Mouse (Mus musculus) right cerebral cortex, adult 2 months (tissue): ENCODE measurements around the gene Ccndbp1.
"Not testable (repeated sequence)": the region's sequence is repeated elsewhere in the genome, so short reads cannot be mapped to it uniquely, and the experiment has no call there.

Experiments
- DNase-seq, 2 experiments: peaks; one replicate each; pipeline ENCODE4 v3.0.0; 2021 to 2022; ENCODE audit warnings: low spot score in 2 of 2

The Ccndbp1 gene

GRCm38 (mm10) chr2:121003586-121003985, 4.6 kb upstream of the Ccndbp1 start:
- no peak for DNase-seq

DNA sequence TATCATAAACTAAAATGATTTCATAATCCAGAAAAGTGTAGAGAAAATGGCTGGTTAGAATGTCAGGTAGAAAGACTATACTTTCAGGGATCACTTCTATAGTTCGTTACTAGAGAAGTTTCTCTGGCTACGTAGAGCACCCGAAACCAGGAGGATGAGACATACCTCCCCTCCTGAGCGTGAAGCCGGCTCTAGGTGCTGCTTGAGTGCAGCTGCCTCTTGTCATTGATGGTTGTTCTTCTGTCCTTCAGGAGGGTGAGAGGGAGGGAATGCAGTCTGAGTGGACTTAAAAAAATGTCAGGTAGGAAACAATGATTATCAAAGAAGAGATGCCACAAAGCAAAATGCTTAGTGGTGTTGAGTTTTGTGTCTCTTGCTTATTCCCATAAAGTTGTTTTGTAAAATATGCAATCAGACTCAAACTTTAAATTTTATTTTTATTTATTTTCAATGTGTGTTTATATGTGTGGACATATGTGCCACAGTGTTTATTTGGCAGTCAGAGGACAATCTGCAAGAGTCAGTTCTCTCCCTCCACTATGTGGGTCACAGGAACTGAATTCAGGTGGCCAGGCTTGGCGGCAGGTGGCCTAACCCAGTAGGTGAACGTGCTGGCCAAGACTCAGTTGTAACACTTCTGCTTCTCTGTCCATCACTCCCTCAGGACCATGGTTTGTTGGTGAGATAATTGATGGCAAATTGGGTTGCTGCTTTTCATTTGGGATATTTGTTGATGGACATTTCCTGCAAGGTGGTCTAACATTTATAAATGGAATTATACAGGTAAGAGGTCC, 4.0 kb upstream of the Ccndbp1 start:
- DNase-seq = no peak

DNA sequence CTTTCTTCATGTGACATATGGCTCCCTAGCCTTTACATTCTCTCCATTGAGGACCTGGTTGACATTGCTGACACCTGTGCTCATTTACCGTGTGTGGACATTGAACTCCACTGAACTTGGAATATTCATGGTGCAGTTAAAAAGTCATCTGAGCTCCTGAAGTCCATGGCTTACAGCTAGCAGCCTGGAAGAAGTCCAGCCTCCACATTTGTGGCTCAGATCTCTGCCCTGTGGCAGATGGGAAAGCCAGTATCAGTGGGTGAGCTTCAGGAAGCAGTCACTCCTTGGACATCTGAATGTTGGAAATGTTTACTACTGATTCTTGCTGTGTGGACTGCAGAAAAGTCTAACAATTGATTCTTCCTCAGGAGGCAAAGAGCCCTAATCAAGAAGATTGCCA, 1.2 kb upstream of the Ccndbp1 start:
- DNase-seq = no peak

DNA sequence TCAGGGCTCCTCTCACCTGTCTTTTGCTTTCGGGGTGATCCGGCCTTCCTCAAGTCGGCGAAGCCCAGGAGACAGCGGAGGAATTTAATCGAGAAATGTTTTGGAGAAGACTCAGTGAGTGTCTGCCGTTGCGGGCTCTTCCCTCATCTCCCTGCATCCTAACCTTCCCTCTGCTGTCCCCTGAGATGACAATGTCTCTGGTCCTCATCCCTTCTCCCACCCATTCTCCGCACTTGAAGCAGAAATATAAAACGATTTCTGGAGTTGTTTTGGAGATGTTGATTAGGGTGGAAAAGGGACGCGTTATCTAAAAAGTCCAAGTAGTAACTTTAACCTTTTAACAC, 433 bp downstream of the Ccndbp1 start:
- no peak for DNase-seq

DNA sequence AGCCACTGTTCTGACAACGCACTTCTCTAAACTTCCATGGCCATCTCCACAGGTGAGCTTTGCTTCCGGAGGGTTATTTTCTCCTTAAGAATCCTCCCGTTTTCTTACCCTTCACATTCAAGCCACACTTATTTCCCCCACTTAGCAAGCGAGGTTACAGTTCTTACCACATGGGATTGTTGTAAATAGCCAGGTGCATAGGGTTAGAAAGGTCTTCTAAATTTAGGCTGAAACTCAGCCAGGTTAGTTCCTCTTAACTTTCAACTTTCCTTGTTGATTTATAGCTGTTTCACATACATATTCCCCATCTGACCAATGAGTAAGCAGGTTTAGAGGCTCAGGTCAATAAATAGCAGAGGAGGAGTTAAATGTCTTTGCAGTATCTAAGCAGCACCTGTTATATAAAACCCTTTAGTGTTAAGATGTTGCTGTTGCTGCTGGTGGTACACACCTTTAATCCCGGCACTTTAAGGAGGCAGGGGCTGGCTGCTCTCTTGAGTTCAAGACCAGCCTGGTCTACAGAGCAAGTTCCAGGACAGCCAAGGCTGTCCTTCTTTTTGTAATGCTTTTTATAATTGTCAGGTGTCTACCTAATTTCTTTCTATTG, 971 bp downstream of the Ccndbp1 start:
- DNase-seq = no peak

GRCm38 (mm10) chr2:121012676-121013075, 4.5 kb downstream of the Ccndbp1 start:
- DNase-seq = no peak

DNA sequence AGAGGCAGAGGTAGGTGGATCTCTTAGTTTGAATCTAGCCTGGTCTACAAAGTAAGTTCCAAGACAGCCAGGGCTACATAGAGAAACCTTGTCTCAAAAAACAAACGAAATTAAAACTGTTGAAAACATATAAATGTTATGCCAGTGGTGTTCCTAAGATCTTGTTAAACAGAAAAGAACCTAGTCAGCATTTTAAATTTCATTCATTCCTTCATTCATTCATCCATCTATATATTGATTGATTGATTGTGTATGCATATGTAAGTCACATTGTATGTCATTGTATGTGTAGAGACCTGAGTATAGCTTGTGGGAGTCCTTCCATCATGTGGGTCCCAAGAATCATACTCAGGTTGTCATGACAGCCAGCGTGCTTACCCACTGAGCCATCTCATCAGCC, 7.3 kb downstream of the Ccndbp1 start:
- DNase-seq = no peak

- DNase-seq = no peak
These were observed 8.0 kb downstream of the Ccndbp1 start for GRCm38 (mm10) chr2:121016226-121016625.

DNA sequence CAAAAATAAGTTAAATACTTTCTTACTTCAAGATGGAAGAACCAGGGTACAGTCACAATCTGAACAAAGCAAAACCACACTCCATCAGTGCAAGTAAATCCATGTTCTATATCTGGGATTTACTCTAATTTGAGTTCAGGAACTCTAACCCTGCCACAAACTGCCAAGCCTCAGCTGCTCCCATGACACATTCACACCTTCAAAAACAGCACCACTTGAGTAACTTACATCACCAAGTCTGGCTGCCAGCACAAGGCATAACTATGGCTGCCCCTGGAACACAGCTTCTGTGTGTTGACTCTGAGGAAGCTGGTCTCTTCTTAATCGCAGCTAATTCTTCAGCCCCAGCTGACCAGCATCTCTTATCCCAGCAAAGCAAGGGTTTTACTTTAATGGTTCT, 8.9 kb downstream of the Ccndbp1 start:
- no peak for DNase-seq

DNA sequence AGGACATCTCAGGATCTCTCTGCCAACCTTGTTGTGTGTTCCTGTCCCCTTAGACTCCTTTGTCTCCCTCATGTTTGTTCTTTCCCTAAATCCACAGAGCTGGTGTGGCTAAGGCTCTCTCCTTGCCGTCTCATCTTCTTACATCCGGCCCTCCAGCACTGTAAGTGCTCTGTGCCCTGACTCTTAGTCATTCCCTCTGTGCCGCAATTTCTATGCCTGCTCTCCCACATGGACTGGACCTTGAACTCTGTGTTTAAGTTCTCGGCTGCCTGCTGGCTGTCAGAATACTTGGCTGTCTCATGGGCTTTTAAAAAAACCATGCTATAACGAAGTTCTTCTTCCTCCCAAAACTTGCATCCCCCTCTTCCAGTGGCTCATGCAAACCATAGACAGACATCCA, 14.7 kb downstream of the Ccndbp1 start:
- DNase-seq = no peak

DNA sequence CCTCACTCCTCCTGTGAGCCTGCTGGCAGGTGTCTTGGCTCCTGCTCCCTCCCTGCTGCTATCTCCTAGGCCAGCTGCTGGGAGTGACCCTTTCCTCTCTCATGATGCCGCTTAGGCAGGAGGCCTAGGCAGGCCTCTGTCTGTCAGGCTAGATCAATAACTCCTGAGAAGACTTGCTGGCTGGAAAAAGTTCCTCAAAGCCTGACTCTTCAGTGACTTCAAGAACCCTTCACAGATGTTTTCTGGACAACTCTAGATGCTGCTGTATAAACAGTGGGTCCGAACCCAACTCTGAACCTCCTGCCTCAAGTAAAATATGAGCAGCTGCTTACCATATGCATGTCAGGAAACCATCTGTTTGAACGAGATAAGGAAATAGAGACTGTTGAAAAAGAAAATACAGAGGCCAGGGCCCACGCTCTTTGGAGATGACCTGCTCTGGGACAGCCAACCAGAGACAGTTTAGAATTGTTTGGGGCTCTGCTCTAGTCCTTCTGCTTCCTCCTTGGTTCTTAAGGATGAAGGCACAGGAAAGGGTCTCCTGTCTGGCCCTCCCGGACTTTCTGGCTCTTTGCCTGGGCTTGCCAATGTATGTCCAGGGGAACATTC, 28.6 kb downstream of the Ccndbp1 start, which contains the start of gene Epb42:
Gene Epb42 (minus strand): TSS at position 340 of the 609 bp plus-strand sequence.
- DNase-seq = no peak

- DNase-seq = not testable (repeated sequence)
These were observed 30.6 kb downstream of the Ccndbp1 start for GRCm38 (mm10) chr2:121038851-121039250.

DNA sequence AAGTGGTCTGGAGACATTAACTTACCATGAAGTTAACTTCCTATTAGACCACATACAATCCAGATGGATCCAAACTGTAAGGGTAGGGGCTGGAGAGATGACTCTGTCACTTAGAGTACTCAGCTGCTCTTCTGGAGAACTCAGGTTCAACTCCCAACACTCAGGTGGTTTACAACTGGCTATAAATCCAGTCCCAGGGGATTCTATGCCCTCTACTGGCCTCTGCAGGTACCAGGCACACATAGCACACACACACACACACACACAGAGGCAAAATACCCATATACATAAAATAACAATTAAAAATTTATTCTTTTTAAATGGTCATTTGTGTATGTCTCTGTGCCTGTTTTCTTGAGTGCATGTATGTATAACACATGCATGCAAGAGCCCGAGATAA, 31.2 kb downstream of the Ccndbp1 start:
- no peak for DNase-seq

- DNase-seq = peak; percentile 61 to 63
These were observed 32.9 kb downstream of the Ccndbp1 start for GRCm38 (mm10) chr2:121041098-121041497.

GRCm38 (mm10) chr2:121045653-121046052, 37.5 kb downstream of the Ccndbp1 start:
- no peak for DNase-seq

- DNase-seq = no peak
These were observed 44.0 kb downstream of the Ccndbp1 start for GRCm38 (mm10) chr2:121052176-121052575.

DNA sequence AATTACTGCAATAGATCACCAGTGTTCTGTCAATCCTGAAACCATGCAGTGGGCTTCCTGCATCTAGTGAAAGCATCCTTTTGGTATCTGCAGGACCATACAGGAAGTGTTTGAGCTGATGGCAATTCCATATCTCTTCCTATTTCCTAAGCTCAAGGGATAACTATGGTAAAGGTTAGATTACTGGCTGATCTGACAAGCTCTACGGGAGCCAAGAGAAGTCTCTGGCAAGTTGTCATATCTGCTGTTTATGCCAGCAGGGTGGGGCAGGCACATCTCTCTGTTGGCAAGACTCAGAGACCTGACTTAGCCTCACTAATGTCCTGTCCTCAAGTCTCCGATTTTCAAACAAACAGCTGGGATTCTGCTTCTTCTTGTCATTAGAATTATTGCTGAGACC, 45.9 kb downstream of the Ccndbp1 start:
- no peak for DNase-seq

- no peak for DNase-seq
These were observed 47.7 kb downstream of the Ccndbp1 start for GRCm38 (mm10) chr2:121055915-121056314.

DNA sequence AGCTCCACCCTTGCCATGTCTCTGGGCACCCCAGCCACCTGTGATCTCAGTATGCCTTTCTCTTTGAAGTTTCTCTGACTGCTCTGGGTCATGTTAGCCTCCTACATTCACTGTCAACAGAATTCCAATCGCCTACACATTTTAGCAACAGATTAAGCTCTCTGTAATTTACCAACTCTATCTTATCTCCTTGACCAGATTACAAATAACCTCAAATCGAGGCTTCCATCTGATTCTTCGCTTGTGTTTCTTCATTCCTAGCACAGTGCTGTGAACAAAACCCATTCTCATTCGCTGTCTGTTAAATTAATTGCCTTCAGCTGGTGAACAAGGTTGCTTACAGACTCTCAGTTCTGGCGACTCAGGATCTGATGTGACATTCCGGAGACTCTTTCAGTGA, 49.8 kb downstream of the Ccndbp1 start:
- DNase-seq = no peak

- DNase-seq = no peak
These were observed 53.1 kb downstream of the Ccndbp1 start for GRCm38 (mm10) chr2:121061315-121061714.
